Mouse (Mus musculus): ENCODE data around the gene Rbfox1.

GRCm38 (mm10) chr16:5870391-5870790 lies 14.8 kb upstream of the Rbfox1 start:
- TF ChIP-seq CTCF (IDR thresholded peaks at IDR 0.05; ENCODE audit: low read depth): no peak
- TF ChIP-seq EP300 (optimal IDR thresholded peaks at IDR 0.05): no peak
